Mouse (Mus musculus): ENCODE measurements around the gene Slc51a.

Slc51a gene

GRCm38 (mm10) chr16:32431047-32431591 is 56.6 kb downstream of the Slc51a start:
- DNase-seq (ENCODE audit: low spot score in 2 of 2): no peak

DNA sequence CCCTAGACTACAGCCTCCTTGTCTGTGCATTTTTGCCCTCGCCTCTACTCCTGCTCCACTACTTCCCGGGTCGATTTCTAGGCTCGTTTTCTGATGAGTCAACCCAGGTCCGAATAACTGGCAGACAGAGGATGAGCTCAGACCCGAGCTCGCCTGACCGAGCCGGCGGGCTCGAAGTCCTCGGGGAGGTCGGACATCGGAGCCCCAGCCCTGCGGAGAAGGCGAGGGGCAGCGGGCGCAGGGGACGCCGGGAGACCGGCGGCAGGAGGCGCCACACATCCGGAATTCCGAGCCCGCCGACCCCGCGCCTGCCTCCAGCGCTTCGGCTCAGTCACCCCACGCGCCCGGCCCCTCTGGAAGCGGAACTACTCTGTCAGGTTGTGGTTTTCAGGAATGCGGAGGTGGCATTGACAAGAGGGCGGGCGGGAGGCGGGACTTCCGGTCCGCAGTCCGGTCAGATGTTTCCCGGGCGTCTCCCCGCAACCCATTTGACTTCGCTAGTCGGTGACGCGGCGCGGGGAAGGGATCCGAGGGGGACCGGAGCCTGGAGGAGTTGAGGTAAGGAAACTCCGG is 57.1 kb downstream of the Slc51a start, which contains the start of gene Pcyt1a:
TSS of gene Pcyt1a (plus strand) at position 448 of the 573 bp plus-strand sequence.
- peak; percentile 73 to 88 for DNase-seq (ENCODE audit: low spot score in 2 of 2)

GRCm38 (mm10) chr16:32427506-32427905 is 60.2 kb downstream of the Slc51a start:
- DNase-seq (ENCODE audit: low spot score in 2 of 2): no peak

Measured in left cerebral cortex, adult 9 months (tissue).